Mouse (Mus musculus) megakaryocyte, embryonic 14.5 days (primary cell): ENCODE data around the gene Bet1.

Experiments
- FLI1 ChIP-seq: IDR thresholded peaks from 2 replicates; pipeline ENCODE4 v1.6.1; 2012; ENCODE audit warnings: low read length, inconsistent platforms, mixed read lengths
- GATA1 ChIP-seq: IDR thresholded peaks from 3 replicates; pipeline ENCODE4 v1.6.1; 2012; ENCODE audit warnings: mixed read lengths, low read length, inconsistent platforms, borderline replicate concordance

GRCm38 (mm10) chr6:4047200-4047599 lies 39.6 kb downstream of the Bet1 start:
- TF ChIP-seq GATA1 (no peak), FLI1 (no peak)
